Mouse (Mus musculus) heart, embryonic 12.5 days (tissue): ENCODE measurements around the gene Mknk1. TPM values are rescaled to one million over a fixed set of nuclear protein-coding genes. Genes with fewer than 3 reads are reported as not detected.

Experiments
- ATAC-seq: fragments of 200-750 bp; cut with Nextera tagmentation; 2 replicates; pipeline ENCODE4 v1.8.0; 2017; ENCODE audit warnings: moderate TSS enrichment, moderate library complexity; ENCODE audit not compliant: insufficient number of reproducible peaks, low FRiP score
- H3K27ac ChIP-seq: fragments of 300-500 bp; sonication (generic); 2 replicates; pipeline ENCODE4 v1.5.1; 2016; ENCODE audit warnings: mild to moderate bottlenecking, moderate library complexity; ENCODE audit not compliant: poor library complexity, severe bottlenecking
- H3K27me3 ChIP-seq: fragments of 300-500 bp; sonication (generic); replicated peaks from 2 replicates; pipeline ENCODE4 v1.6.1; 2016; ENCODE audit warnings: mild to moderate bottlenecking, moderate library complexity
- H3K36me3 ChIP-seq: fragments of 300-500 bp; sonication (generic); 2 replicates; pipeline ENCODE4 v1.6.1; 2016; ENCODE audit warnings: mild to moderate bottlenecking, moderate library complexity
- H3K4me1 ChIP-seq: fragments of 300-500 bp; sonication (generic); replicated peaks from 2 replicates; pipeline ENCODE4 v1.6.1; 2016; ENCODE audit warnings: mild to moderate bottlenecking
- H3K4me2 ChIP-seq: fragments of 300-500 bp; sonication (generic); 2 replicates; pipeline ENCODE4 v1.6.1; 2016; ENCODE audit warnings: mild to moderate bottlenecking, moderate library complexity
- H3K4me3 ChIP-seq: fragments of 300-500 bp; sonication (generic); 2 replicates; pipeline ENCODE4 v1.5.1; 2016; ENCODE audit warnings: mild to moderate bottlenecking
- H3K9ac ChIP-seq: fragments of 300-500 bp; sonication (generic); 2 replicates; pipeline ENCODE4 v1.6.1; 2016; ENCODE audit warnings: mild to moderate bottlenecking, moderate library complexity
- H3K9me3 ChIP-seq: fragments of 300-500 bp; sonication (generic); replicated peaks from 2 replicates; pipeline ENCODE4 v1.6.1; 2016; ENCODE audit warnings: mild to moderate bottlenecking, moderate library complexity
- WGBS: fragments of 180-500 bp; shearing (Covaris S2); methylation state at CpG from one replicate; pipeline ENCODE4 v1.1.7; 2016; 5-methylcytosine and 5-hydroxymethylcytosine counted together
- polyA plus RNA-seq: library from polyadenylated mRNA; unstranded; fragments of >200 nt; fragmentation: Nextera tagmentation; extraction: Ambion mirVana; gene quantifications from 2 replicates; pipeline ENCODE4 v1.2.1, GENCODE M21; 2016

Gene Mknk1
- polyA plus RNA-seq, 1 experiment from 2014 or later = 21.6 TPM

- H3K4me2 ChIP-seq = no peak overlapping the region
- H3K4me1 ChIP-seq = peaks cover 23% of the 10 kb centered on the region
- H3K9me3 ChIP-seq = no peaks in the 10 kb centered on the region
- H3K27ac ChIP-seq = no peak overlapping the region
- H3K9ac ChIP-seq = no peak overlapping the region
- H3K4me3 ChIP-seq = no peak overlapping the region
- H3K36me3 ChIP-seq = peaks cover 37% of the 10 kb centered on the region
- ATAC-seq = no peak
- H3K27me3 ChIP-seq = 0 out of 2 replicates have a peak, but pooled peaks cover 8% of the 10 kb centered on the region
- WGBS = 65% methylated on average over 9 of the region's 9 CpGs
Measured at GRCm38 (mm10) chr4:115857293-115857883, 18.4 kb downstream of the Mknk1 start.

- no peaks in the 10 kb centered on the region for H3K4me1 ChIP-seq
- no peak for ATAC-seq
- no peak overlapping the region for H3K9ac ChIP-seq
- no peak overlapping the region for H3K4me3 ChIP-seq
- no peaks in the 10 kb centered on the region for H3K27me3 ChIP-seq
- no peaks in the 10 kb centered on the region for H3K9me3 ChIP-seq
- H3K36me3 ChIP-seq = peaks cover 58% of the 10 kb centered on the region
- H3K4me2 ChIP-seq = no peak overlapping the region
- 79% methylated on average over 7 of the region's 7 CpGs for WGBS
- no peak overlapping the region for H3K27ac ChIP-seq
Measured at GRCm38 (mm10) chr4:115863352-115863751, 24.4 kb downstream of the Mknk1 start.

GRCm38 (mm10) chr4:115863880-115864279, 24.9 kb downstream of the Mknk1 start:
- Histone ChIP-seq H3K4me3 (no peak overlapping the region), H3K4me2 (no peak overlapping the region), H3K27ac (no peak overlapping the region), H3K4me1 (no peaks in the 10 kb centered on the region), H3K9me3 (no peaks in the 10 kb centered on the region), H3K9ac (no peak overlapping the region), H3K27me3 (no peaks in the 10 kb centered on the region), H3K36me3 (peaks cover 56% of the 10 kb centered on the region)
- ATAC-seq = no peak
- WGBS = 73% methylated on average over 10 of the region's 10 CpGs

- peaks cover 40% of the 10 kb centered on the region for H3K36me3 ChIP-seq
Measured at GRCm38 (mm10) chr4:115869512-115870210, 30.7 kb downstream of the Mknk1 start.

GRCm38 (mm10) chr4:115873231-115873630, 34.2 kb downstream of the Mknk1 start:
- 82% methylated on average over 3 of the region's 3 CpGs for WGBS
- Histone ChIP-seq H3K36me3 (peaks cover 41% of the 10 kb centered on the region), H3K4me1 (peaks cover 8% of the 10 kb centered on the region), H3K27ac (no peak overlapping the region), H3K4me2 (no peak overlapping the region), H3K9me3 (no peaks in the 10 kb centered on the region), H3K9ac (no peak overlapping the region), H3K27me3 (peaks cover 4% of the 10 kb centered on the region; the same call in 1 of the 2 replicates), H3K4me3 (no peak overlapping the region)
- no peak for ATAC-seq

More at GRCm38 (mm10) chr4:115869512-115870210, 30.7 kb downstream of the Mknk1 start:
- whole genome bisulfite sequencing = 43% methylated on average over 16 of the region's 16 CpGs
- Histone ChIP-seq H3K4me1 (no peaks in the 10 kb centered on the region), H3K9ac (no peak overlapping the region), H3K4me3 (no peak overlapping the region), H3K27ac (no peak overlapping the region), H3K27me3 (no peaks in the 10 kb centered on the region), H3K4me2 (no peak overlapping the region), H3K9me3 (no peaks in the 10 kb centered on the region)
- ATAC-seq = no peak

GRCm38 (mm10) chr4:115878216-115878678, 39.2 kb downstream of the Mknk1 start:
- Histone ChIP-seq H3K27me3 (peaks cover 17% of the 10 kb centered on the region; the same call in 1 of the 2 replicates), H3K4me2 (peak overlapping the region; percentile 55), H3K27ac (no peak overlapping the region), H3K4me1 (peaks cover 11% of the 10 kb centered on the region), H3K36me3 (peaks cover 30% of the 10 kb centered on the region), H3K9me3 (no peaks in the 10 kb centered on the region), H3K4me3 (no peak overlapping the region), H3K9ac (no peak overlapping the region)
- ATAC-seq = peak; percentile 53; the same call in 1 of the 2 replicates
- 6% methylated on average over 11 of the region's 11 CpGs for WGBS

GRCm38 (mm10) chr4:115878828-115879227, 39.8 kb downstream of the Mknk1 start:
- Histone ChIP-seq H3K9me3 (no peaks in the 10 kb centered on the region), H3K9ac (no peak overlapping the region), H3K4me3 (no peak overlapping the region), H3K27me3 (peaks cover 23% of the 10 kb centered on the region; the same call in 1 of the 2 replicates), H3K36me3 (peaks cover 26% of the 10 kb centered on the region), H3K4me1 (peaks cover 11% of the 10 kb centered on the region), H3K27ac (no peak overlapping the region), H3K4me2 (peak overlapping the region; percentile 55; the same call in 1 of the 2 replicates)
- WGBS = 48% methylated on average over 9 of the region's 9 CpGs
- ATAC-seq = no peak

- no peak overlapping the region for H3K9ac ChIP-seq
- no peak for ATAC-seq
- H3K9me3 ChIP-seq = no peaks in the 10 kb centered on the region
- peaks cover 11% of the 10 kb centered on the region for H3K4me1 ChIP-seq
- H3K27me3 ChIP-seq = peaks cover 43% of the 10 kb centered on the region
- 44% methylated on average over 1 of the region's 1 CpGs for WGBS
- no peak overlapping the region for H3K27ac ChIP-seq
- peaks cover 4% of the 10 kb centered on the region; the same call in 1 of the 2 replicates for H3K36me3 ChIP-seq
- H3K4me3 ChIP-seq = no peak overlapping the region
- H3K4me2 ChIP-seq = no peak overlapping the region
Measured at GRCm38 (mm10) chr4:115881183-115881582, 42.2 kb downstream of the Mknk1 start.

GRCm38 (mm10) chr4:115882195-115882594, 43.2 kb downstream of the Mknk1 start:
- Histone ChIP-seq H3K9ac (no peak overlapping the region), H3K9me3 (no peaks in the 10 kb centered on the region), H3K27ac (no peak overlapping the region), H3K36me3 (no peaks in the 10 kb centered on the region), H3K4me1 (peaks cover 11% of the 10 kb centered on the region), H3K27me3 (peaks cover 49% of the 10 kb centered on the region), H3K4me3 (no peak overlapping the region), H3K4me2 (no peak overlapping the region)
- WGBS = 58% methylated on average over 4 of the region's 4 CpGs
- no peak for ATAC-seq

GRCm38 (mm10) chr4:115884022-115884421, 45.0 kb downstream of the Mknk1 start, which contains the start of gene Kncn:
TSS of gene Kncn (plus strand) at chr4:115884400.
- Histone ChIP-seq H3K9me3 (no peaks in the 10 kb centered on the region), H3K4me3 (no peak within 1 kb of the TSS), H3K27ac (no peak within 1 kb of the TSS), H3K4me1 (no peaks in the 10 kb centered on the region), H3K27me3 (peaks cover 62% of the 10 kb centered on the region), H3K9ac (no peak within 1 kb of the TSS), H3K4me2 (no peak within 1 kb of the TSS), H3K36me3 (no peaks in the 10 kb centered on the region)
- ATAC-seq = no peak
- WGBS = 64% methylated on average over 6 of the region's 6 CpGs

GRCm38 (mm10) chr4:115885846-115886245, 46.8 kb downstream of the Mknk1 start:
- ATAC-seq = no peak
- no peaks in the 10 kb centered on the region for H3K9me3 ChIP-seq
- 71% methylated on average over 3 of the region's 3 CpGs for WGBS
- peaks cover 78% of the 10 kb centered on the region for H3K27me3 ChIP-seq
- no peak overlapping the region for H3K4me2 ChIP-seq
- no peak overlapping the region for H3K27ac ChIP-seq
- no peak overlapping the region for H3K4me3 ChIP-seq
- H3K9ac ChIP-seq = no peak overlapping the region
- peaks cover 9% of the 10 kb centered on the region; the same call in 1 of the 2 replicates for H3K4me1 ChIP-seq
- no peaks in the 10 kb centered on the region for H3K36me3 ChIP-seq
